In the genomic region with DNA sequence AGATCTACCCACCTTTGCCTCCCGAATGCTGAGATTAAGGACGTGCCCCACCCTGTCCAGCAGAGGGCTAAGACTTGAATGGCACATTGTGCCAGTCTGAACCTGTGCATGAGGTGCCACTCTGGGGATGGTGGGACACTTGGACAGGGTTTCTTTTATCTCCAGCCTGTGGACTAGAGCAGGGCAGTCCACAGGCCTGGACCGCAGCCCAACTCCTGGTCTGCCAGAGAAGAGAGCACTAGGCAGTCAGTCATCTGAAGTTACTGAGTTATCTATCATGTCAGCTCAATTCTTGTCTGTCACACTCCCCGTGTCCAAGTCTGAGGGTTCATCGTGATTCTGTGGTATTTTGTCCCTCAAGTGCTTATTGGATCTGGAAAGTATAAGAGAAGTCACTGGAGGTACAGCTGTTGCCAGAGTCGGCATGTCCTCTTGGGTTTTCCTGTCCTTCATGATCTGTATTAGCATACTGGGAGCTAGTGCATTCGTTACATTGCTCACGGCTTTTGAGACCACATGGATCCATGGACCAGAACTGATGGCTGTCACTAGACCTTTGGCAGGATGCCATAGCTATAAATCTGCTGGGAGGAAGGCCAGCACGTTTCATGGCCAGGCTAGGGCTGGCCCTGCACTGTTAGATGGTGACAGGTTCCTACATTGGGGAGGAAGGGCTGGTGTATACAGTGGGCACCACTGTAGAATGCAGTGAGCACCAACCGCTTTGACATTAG, we compare ENCODE assay signal across 18 mouse cellular contexts. TPM values are rescaled to one million over a fixed set of nuclear protein-coding genes. Genes with fewer than 3 reads are reported as not detected.
A peak's percentile ranks its signal among the peaks of the same experiment; 100 is the strongest.
DNase-seq lines count a peak whose midpoint lies in the region; ATAC-seq and TF ChIP-seq lines count a peak whose summit lies in the region.
"Had no signal": no experiment of that assay in that cellular context is flagged by ENCODE, and none has a peak within 500 bp of the region (broad histone marks: within the 10 kb centered on the region; RNA-seq: fewer than 3 reads in every experiment).

No protein-coding gene starts in this region.

- no peak overlapping the region for H3K9ac ChIP-seq in heart, postnatal 0 days (replicated peaks; ENCODE audit: low read depth, low read length)
- no peak overlapping the region for H3K9ac ChIP-seq in lung, postnatal 0 days (replicated peaks; ENCODE audit: low read depth)
- no peak overlapping the region for H3K9ac ChIP-seq in stomach, postnatal 0 days (ENCODE audit: low read length)
- H3K9ac ChIP-seq: heart, embryonic 15.5 days; lung, embryonic 15.5 days; neural tube, embryonic 13.5 days had no signal

- no peak for TF ChIP-seq EP300 in heart, postnatal 0 days (IDR thresholded peaks at IDR 0.05; ENCODE audit: low read depth)
- no peak for TF ChIP-seq EP300 in lung, postnatal 0 days (IDR thresholded peaks at IDR 0.05)
- no peak for TF ChIP-seq EP300 in stomach, postnatal 0 days (optimal IDR thresholded peaks at IDR 0.05)

- DNase-seq in heart, postnatal 0 days (ENCODE audit: low spot score): no peak
- DNase-seq in heart, adult 18-20 months: no peak
- DNase-seq in lung, postnatal 0 days (ENCODE audit: low spot score): no peak
- DNase-seq in lung, adult 18-20 months: no peak
- DNase-seq in kidney, adult 9 months: peak; percentile 73
- DNase-seq in stomach, postnatal 0 days (ENCODE audit: low spot score): no peak
- DNase-seq in urinary bladder, adult 2 months (ENCODE audit: low spot score): no peak
- DNase-seq in gastrocnemius, postnatal 10 days: no peak
- DNase-seq: cerebellum, adult 18-20 months; thymus, adult 18-20 months had no signal

- 47% methylated on average over 10 of the region's 10 CpGs for WGBS in heart, postnatal 0 days
- WGBS in lung, postnatal 0 days: 66% methylated on average over 10 of the region's 10 CpGs
- WGBS in stomach, postnatal 0 days: 73% methylated on average over 10 of the region's 10 CpGs

- H3K4me3 ChIP-seq in heart, postnatal 0 days (ENCODE audit: low read depth, low read length): no peak overlapping the region
- no peak overlapping the region for H3K4me3 ChIP-seq in lung, postnatal 0 days (ENCODE audit: low read depth, low read length)
- no peak overlapping the region for H3K4me3 ChIP-seq in stomach, postnatal 0 days (ENCODE audit: low read depth, low read length)
- H3K4me3 ChIP-seq: forebrain, embryonic 10.5 days; heart, embryonic 15.5 days; lung, embryonic 15.5 days; neural tube, embryonic 13.5 days had no signal

- no peak overlapping the region for H3K4me2 ChIP-seq in heart, postnatal 0 days (ENCODE audit: low read depth, low read length)
- no peak overlapping the region for H3K4me2 ChIP-seq in lung, postnatal 0 days (replicated peaks; ENCODE audit: low read depth, low read length)
- no peak overlapping the region for H3K4me2 ChIP-seq in stomach, postnatal 0 days (replicated peaks; ENCODE audit: low read depth)
- H3K4me2 ChIP-seq: heart, embryonic 15.5 days; lung, embryonic 15.5 days; neural tube, embryonic 13.5 days had no signal

- H3K4me1 ChIP-seq in heart, postnatal 0 days (ENCODE audit: control insufficient read depth, insufficient read depth): 0 out of 2 replicates have a peak, but pooled peaks cover 9% of the 10 kb centered on the region
- H3K4me1 ChIP-seq in lung, postnatal 0 days (ENCODE audit: insufficient read depth, low read depth, low read length): no peaks in the 10 kb centered on the region
- no peaks in the 10 kb centered on the region for H3K4me1 ChIP-seq in stomach, postnatal 0 days (replicated peaks; ENCODE audit: control insufficient read depth, insufficient read depth)
- H3K4me1 ChIP-seq: forebrain, embryonic 10.5 days; lung, embryonic 15.5 days had no signal

- no peak overlapping the region for H3K27ac ChIP-seq in heart, postnatal 0 days (ENCODE audit: low read depth)
- no peak overlapping the region for H3K27ac ChIP-seq in lung, postnatal 0 days (ENCODE audit: low read length)
- no peak overlapping the region for H3K27ac ChIP-seq in stomach, postnatal 0 days (replicated peaks)
- H3K27ac ChIP-seq: forebrain, embryonic 10.5 days; heart, embryonic 15.5 days; lung, embryonic 15.5 days; neural tube, embryonic 13.5 days had no signal

- H3K36me3 ChIP-seq in heart, postnatal 0 days (replicated peaks; ENCODE audit: control insufficient read depth, insufficient read depth, low read length): no peaks in the 10 kb centered on the region
- no peaks in the 10 kb centered on the region for H3K36me3 ChIP-seq in lung, postnatal 0 days (ENCODE audit: insufficient read depth, low read length)
- H3K36me3 ChIP-seq in stomach, postnatal 0 days (ENCODE audit: control insufficient read depth, insufficient read depth, low read length): no peaks in the 10 kb centered on the region
- H3K36me3 ChIP-seq: forebrain, embryonic 10.5 days; G1E; heart, embryonic 15.5 days; lung, embryonic 15.5 days; neural tube, embryonic 13.5 days had no signal

- no peaks in the 10 kb centered on the region for H3K27me3 ChIP-seq in heart, postnatal 0 days (ENCODE audit: control insufficient read depth, insufficient read depth, low read length)
- no peaks in the 10 kb centered on the region for H3K27me3 ChIP-seq in lung, postnatal 0 days (replicated peaks; ENCODE audit: insufficient read depth, low read length)
- H3K27me3 ChIP-seq in stomach, postnatal 0 days (ENCODE audit: control insufficient read depth, insufficient read depth, low read length): no peaks in the 10 kb centered on the region
- H3K27me3 ChIP-seq: heart, embryonic 15.5 days; lung, embryonic 15.5 days; neural tube, embryonic 13.5 days had no signal

- peak; percentile 64 for ATAC-seq in heart, postnatal 0 days (ENCODE audit: insufficient read depth, low read depth)
- ATAC-seq in lung, postnatal 0 days: no peak
- ATAC-seq in stomach, postnatal 0 days (ENCODE audit: low FRiP score, low TSS enrichment): no peak

- no peak for TF ChIP-seq CTCF in heart, postnatal 0 days (IDR thresholded peaks at IDR 0.05; ENCODE audit: low read depth)
- peak; percentile 14; the same call in 1 of the 2 replicates for TF ChIP-seq CTCF in lung, postnatal 0 days (IDR thresholded peaks at IDR 0.05)
- TF ChIP-seq CTCF in stomach, postnatal 0 days (IDR thresholded peaks at IDR 0.05; ENCODE audit: low read depth): peak; percentile 33; the same call in 1 of the 2 replicates

- 0 out of 2 replicates have a peak, but pooled peaks cover 2% of the 10 kb centered on the region for H3K9me3 ChIP-seq in heart, postnatal 0 days (replicated peaks; ENCODE audit: control insufficient read depth, low read length)
- no peaks in the 10 kb centered on the region; the same call in 1 of the 2 replicates for H3K9me3 ChIP-seq in lung, postnatal 0 days (ENCODE audit: low read length)
- H3K9me3 ChIP-seq in stomach, postnatal 0 days (ENCODE audit: control insufficient read depth, low read length): no peaks in the 10 kb centered on the region
- H3K9me3 ChIP-seq: forebrain, embryonic 10.5 days; G1E; heart, embryonic 15.5 days; lung, embryonic 15.5 days; neural tube, embryonic 13.5 days had no signal

RNA-seq across cellular contexts. Expression of gene Cda, which starts 14.2 kb away (rescaled TPM):
- total RNA-seq in heart, postnatal 0 days (2014; rRNA removed; ENCODE audit: low replicate concordance): 2.7 and 7.4 TPM in 2 replicates
- polyA plus RNA-seq in heart, postnatal 0 days (2015; fragmentation: Nextera tagmentation; extraction: Ambion mirVana): 7.0 and 7.6 TPM in 2 replicates
- total RNA-seq in heart, adult 18-20 months (2021): 1 to 10 TPM; 1.6 to 2.3 TPM
- 15.6 and 16.0 TPM in 2 replicates for polyA plus RNA-seq in lung, postnatal 0 days (2015; fragmentation: Nextera tagmentation; extraction: Ambion mirVana)
- 12.5 and 15.2 TPM in 2 replicates for polyA plus RNA-seq in stomach, postnatal 0 days (2015; fragmentation: Nextera tagmentation; extraction: Ambion mirVana)
- 3.3 and 4.1 TPM in 2 replicates for polyA plus RNA-seq in urinary bladder, adult 2 months (2012; rRNA removed)
- total RNA-seq in gastrocnemius, postnatal 10 days (2021): 1 to 10 TPM; 2.5 to 2.8 TPM
- total RNA-seq: G1E; monocyte, adult 5-6 weeks had no signal
- polyA plus RNA-seq: G1E had no signal

RNA-seq across cellular contexts. Expression of gene Pink1, which starts 27.5 kb away (rescaled TPM):
- total RNA-seq in heart, postnatal 0 days (2014; rRNA removed; ENCODE audit: low replicate concordance): 302 and 330 TPM in 2 replicates
- 152 and 159 TPM in 2 replicates for polyA plus RNA-seq in heart, postnatal 0 days (2015; fragmentation: Nextera tagmentation; extraction: Ambion mirVana)
- total RNA-seq in heart, adult 18-20 months (2021): 100 to 1,000 TPM; 720 to 812 TPM
- polyA plus RNA-seq in lung, postnatal 0 days (2015; fragmentation: Nextera tagmentation; extraction: Ambion mirVana): 129 and 144 TPM in 2 replicates
- 62.1 and 77.1 TPM in 2 replicates for polyA plus RNA-seq in stomach, postnatal 0 days (2015; fragmentation: Nextera tagmentation; extraction: Ambion mirVana)
- polyA plus RNA-seq in urinary bladder, adult 2 months (2012; rRNA removed): 92.3 and 122 TPM in 2 replicates
- 100 to 1,000 TPM; 228 to 240 TPM for total RNA-seq in gastrocnemius, postnatal 10 days (2021)

RNA-seq across cellular contexts. Expression of gene Fam43b, which starts 42.7 kb away (rescaled TPM):
- not detected in 2 replicates for total RNA-seq in heart, postnatal 0 days (2014; rRNA removed; ENCODE audit: low replicate concordance)
- polyA plus RNA-seq in heart, postnatal 0 days (2015; fragmentation: Nextera tagmentation; extraction: Ambion mirVana): not detected in 2 replicates
- total RNA-seq in heart, adult 18-20 months (2021): not detected
- 0.05 TPM in 1 of 2 replicates, not detected in the other for polyA plus RNA-seq in lung, postnatal 0 days (2015; fragmentation: Nextera tagmentation; extraction: Ambion mirVana)
- 0.07 TPM in 1 of 2 replicates, not detected in the other for polyA plus RNA-seq in stomach, postnatal 0 days (2015; fragmentation: Nextera tagmentation; extraction: Ambion mirVana)
- polyA plus RNA-seq in urinary bladder, adult 2 months (2012; rRNA removed): 0.04 TPM in 1 of 2 replicates, not detected in the other
- total RNA-seq in gastrocnemius, postnatal 10 days (2021): under 1 TPM in 1 of 2 experiments, not detected in 1; 0.11 TPM
- total RNA-seq: gastrocnemius, postnatal 4 days; megakaryocyte progenitor cell, adult 5-6 weeks; monocyte, adult 5-6 weeks had no signal
- polyA plus RNA-seq: forebrain, embryonic 10.5 days; G1E; heart, embryonic 15.5 days; lung, embryonic 15.5 days had no signal

RNA-seq across cellular contexts. Expression of gene Ddost, which starts 49.1 kb away (rescaled TPM):
- total RNA-seq in heart, postnatal 0 days (2014; rRNA removed; ENCODE audit: low replicate concordance): 163 and 216 TPM in 2 replicates
- 146 and 150 TPM in 2 replicates for polyA plus RNA-seq in heart, postnatal 0 days (2015; fragmentation: Nextera tagmentation; extraction: Ambion mirVana)
- total RNA-seq in heart, adult 18-20 months (2021): 10 to 100 TPM; 58.2 to 61.6 TPM
- 184 and 195 TPM in 2 replicates for polyA plus RNA-seq in lung, postnatal 0 days (2015; fragmentation: Nextera tagmentation; extraction: Ambion mirVana)
- 253 and 258 TPM in 2 replicates for polyA plus RNA-seq in stomach, postnatal 0 days (2015; fragmentation: Nextera tagmentation; extraction: Ambion mirVana)
- polyA plus RNA-seq in urinary bladder, adult 2 months (2012; rRNA removed): 133 and 138 TPM in 2 replicates
- total RNA-seq in gastrocnemius, postnatal 10 days (2021): 10 to 100 TPM; 74.4 to 82.9 TPM
